Mouse (Mus musculus): ENCODE data around the gene Phf14.

DNA sequence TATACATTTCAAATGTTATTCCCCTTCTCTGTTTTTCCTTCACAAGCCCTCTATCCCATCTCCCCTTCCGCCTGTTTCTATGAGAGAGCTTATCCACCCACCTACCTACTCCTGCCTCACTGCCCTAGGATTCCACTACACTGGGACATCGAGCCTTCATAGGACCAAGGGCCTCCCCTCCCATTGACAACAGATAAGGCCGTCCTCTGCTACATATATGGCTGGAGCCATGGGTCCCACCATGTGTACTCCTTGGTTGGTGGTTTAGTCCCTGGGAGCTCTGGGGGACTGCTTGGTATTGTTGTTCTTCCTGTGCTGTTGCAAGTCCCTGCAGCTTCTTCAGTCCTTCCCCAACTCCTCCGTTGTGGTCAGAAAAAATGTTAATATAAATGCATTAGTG, 97.8 kb downstream of the Phf14 start:
- TF ChIP-seq EP300 (IDR thresholded peaks at IDR 0.05; ENCODE audit: low read depth) (no peak), CTCF (IDR thresholded peaks at IDR 0.05; ENCODE audit: low read depth) (no peak)

Measured in heart, postnatal 0 days (tissue).